Mouse (Mus musculus) mouse embryonic stem cell (cell line): ENCODE results near the gene Zfp639.

Source experiments
- in situ Hi-C, 2 experiments: fragments of 300-500 bp; cut with MboI; formaldehyde crosslinking; loops; 1 replicate in 1 of 2; 3 replicates in 1 of 2; pipeline ENCODE4 v1.14.3; 2019 to 2020; ENCODE audit warnings: low sequenced_read_pairs in 2 of 2, low pct_unique_long_range_greater_than_20kb in 1 of 2, mixed read lengths in 1 of 2; ENCODE audit not compliant: unreplicated experiment in 1 of 2

Gene Zfp639

DNA sequence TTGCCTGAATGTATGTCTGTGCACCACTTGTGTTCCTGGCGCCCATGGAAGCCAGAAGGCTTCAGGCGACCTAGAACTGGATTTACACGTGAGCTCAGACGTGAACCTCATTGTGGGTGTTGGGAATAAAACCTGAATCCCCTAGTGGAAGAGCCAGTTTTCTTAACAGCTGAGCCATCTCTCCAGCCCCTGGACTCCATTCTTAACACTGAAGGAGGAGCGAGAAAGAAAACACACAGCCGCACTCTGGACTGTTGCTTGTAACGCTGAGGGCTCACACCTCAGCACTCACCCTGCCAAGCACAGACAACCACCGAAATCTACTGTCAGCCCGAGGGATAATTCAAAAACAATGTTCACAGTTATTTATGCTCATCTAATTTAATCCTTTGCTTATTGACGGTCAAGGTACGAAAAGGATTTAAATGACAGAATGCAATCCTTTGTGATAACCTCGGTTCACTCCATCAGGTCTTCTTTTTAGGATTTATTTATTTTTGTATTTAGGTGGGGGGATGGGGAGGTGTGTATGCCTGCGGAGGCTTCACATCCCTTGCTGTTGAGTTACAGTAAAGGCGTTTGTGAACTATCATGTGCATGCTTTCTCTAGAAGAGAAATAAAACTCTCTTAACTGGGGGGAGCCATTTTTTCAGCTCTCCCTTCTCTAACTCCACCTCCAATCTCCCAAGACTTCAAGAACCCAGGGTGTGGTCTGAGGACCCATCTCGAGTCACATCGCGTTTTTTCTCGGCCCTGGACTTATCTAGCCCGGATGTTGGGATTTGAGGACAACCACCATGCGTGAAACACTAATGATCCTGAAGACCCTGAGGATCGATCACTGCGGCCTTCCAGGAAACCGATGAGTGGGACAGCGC is at the start of gene Zfp639:
Gene Zfp639, plus strand, starts transcription at position 764 of the 879 bp plus-strand sequence.
- in situ Hi-C loops: loop anchor here in 1 of 2 experiments (10.0 kb wide), 1 partner anchor 135 kb away; no protein-coding TSS in a partner anchor

DNA sequence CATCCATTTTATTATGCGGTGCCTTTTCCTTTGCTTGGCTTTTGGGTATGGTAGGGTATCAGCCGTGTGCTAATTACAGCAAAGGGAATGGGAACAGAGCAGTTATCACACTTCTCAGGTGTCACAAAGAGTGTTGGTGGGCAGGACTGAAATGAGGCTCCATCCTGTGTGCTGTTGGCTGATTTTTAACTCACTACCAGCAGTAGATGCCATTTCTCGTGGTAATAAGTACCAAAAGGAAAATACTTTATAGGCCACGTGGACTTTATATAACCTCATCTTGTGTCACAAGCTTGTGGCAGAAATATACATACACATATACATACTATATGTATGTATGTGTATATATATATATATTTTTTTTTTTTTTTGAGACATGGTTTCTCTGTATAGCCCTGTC is 42.7 kb upstream of the Zfp639 start:
- in situ Hi-C loops: loop anchor here in 1 of 2 experiments (25.0 kb wide), 1 partner anchor 680 kb away; no protein-coding TSS in a partner anchor

DNA sequence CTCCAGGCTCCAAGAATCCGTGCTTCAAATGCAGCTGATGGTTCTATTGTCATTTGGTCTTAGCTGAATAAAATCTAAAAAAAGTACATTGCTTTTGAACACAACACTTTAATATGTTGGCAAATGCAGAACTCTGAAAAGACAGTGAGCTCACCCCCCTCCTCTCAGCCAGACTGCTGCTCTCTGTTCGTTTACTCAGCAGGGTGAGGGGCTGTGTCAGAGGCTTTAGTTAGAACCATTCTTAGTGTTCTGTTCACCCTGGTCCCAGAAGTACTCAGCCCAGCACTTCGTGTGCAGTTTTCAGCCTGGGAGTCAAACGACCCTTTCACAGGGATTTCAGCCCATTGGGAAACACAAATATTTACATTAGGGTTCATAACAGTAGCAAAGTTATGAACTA is 41.6 kb upstream of the Zfp639 start:
- in situ Hi-C loops: loop anchor here in 1 of 2 experiments (25.0 kb wide), 1 partner anchor 681 kb away; no protein-coding TSS in a partner anchor

DNA sequence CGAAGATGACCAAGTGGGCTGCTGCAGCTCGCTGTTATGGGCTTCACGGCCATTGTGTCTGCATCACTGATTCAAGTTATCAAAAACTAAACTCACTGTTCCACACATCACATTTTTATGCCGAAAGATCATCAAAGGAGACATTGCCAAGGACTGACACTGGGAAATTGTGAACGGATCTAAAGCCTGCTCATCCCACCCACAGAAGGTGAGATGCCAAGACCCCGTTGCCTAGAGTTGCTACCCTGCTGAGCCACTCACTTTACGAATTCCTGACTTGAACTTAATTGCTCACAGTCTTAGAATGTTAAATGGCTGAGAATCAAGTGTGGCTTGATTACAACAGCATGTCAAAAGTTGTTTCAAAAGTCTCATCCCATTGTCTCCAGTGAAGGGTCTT is 39.6 kb upstream of the Zfp639 start:
- in situ Hi-C loops: loop anchor here in 1 of 2 experiments (25.0 kb wide), 1 partner anchor 683 kb away; no protein-coding TSS in a partner anchor

DNA sequence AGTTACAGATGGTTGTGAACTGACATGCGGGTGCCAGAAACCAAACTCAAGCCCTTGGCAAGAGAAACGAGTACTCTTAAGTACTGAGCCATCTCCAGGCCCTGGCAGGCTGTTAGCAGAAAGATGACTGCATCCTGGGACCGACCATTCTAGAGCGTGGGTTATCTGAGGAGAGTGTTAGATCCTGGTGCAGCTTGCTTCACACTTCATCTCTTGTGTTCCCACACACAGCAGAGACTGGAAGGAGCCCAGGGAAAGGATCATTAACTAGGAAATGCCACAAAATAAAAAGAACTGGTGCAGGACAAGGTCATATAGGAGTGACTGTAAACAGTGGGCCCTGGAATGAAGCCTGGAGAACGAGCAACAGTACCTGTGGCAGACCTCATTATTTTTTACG is 39.0 kb upstream of the Zfp639 start:
- in situ Hi-C loops: loop anchor here in 1 of 2 experiments (25.0 kb wide), 1 partner anchor 684 kb away; no protein-coding TSS in a partner anchor

DNA sequence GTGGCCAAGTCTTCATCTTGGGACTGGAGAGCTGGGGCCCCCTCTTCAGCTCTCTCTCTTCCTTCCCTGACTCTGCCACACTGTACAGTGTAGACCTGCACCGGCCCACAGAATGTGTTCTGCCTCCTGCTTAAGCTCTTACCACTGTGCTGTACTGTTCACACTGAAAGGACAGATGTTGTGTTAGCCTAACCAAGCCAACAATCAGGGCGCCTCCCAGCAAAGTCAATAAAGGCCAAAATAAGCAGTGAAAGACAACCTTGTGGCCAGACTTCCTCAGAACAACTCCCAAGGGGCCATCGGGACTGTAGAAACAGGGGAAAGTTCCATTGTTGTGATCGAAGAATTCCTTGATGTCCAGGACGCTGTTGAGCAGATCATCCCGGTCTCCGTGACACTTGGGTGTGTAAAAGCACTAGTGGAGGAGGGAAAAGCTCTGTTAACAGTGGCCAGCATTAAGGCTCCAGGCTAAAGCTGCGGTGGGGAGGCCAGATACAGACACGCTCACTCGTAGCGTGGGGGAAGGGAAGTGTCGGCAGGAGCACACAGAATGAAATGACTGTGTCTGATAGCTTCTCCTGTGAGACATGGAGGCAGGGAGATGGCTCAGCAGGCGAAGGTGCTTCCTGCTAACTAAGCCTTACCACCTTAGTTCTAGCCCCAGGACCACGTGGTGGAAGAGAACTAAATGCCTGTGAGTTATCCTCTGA is 37.7 kb upstream of the Zfp639 start:
- in situ Hi-C loops: loop anchor here in 1 of 2 experiments (25.0 kb wide), 1 partner anchor 685 kb away; no protein-coding TSS in a partner anchor

DNA sequence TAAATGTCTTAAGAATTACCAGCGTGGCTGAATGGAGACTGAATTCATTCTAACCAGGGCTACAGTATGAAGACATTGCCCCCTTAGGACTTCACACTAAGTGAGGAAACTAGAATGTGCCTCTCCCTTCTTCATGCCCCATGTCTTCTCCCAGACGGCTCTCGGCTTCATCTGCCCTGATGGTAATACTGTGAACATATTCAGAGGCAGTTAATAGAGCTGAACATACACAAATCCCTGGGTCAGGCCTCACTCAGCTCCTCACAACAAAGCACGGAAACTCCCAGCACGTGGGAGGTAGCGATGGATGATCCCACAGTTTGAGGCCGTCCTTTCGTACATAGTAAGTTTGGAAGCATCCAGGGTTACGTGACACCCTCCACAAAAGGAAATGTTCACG is 36.9 kb upstream of the Zfp639 start:
- in situ Hi-C loops: loop anchor here in 1 of 2 experiments (25.0 kb wide), 1 partner anchor 686 kb away; no protein-coding TSS in a partner anchor

DNA sequence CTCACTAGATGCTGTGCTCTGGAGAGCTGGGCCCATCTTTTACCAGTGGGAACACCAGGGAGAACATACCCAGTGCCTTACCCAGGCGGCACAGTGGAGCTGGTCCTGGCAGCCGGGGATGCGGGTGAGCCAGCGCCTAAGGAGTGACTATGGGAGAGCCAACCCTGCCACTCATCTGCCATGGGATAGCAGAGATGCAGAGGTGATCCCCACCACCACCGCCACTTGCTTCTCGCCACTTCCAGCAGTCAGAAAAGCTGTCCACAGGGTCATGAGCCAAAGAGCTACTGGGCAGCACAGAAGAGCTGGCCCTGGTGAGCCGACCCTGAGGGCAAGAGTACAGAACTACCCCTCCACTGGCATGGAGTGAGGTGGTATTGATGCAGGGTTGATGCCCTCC is 30.1 kb upstream of the Zfp639 start:
- in situ Hi-C loops: no loop called here

DNA sequence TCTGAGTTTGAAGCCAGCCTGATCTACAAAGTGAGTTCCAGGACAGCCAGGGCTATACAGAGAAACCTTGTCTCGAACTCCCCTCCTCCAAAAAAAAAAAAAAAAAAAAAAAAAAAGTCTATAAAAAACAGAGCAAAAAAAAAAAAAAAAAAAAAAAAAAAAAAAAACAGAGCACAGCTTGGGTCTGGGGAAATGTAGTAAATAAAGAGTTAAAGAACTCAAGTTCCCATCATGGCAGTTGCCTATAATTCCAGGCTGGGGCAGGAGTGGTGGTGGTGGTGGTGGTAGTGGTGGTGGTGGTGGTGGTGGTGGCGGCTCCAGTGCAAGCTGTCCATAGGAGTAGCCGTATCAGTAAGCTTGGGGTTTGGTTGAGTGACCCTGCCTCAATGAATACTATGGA is 27.0 kb upstream of the Zfp639 start:
- in situ Hi-C loops: no loop called here

DNA sequence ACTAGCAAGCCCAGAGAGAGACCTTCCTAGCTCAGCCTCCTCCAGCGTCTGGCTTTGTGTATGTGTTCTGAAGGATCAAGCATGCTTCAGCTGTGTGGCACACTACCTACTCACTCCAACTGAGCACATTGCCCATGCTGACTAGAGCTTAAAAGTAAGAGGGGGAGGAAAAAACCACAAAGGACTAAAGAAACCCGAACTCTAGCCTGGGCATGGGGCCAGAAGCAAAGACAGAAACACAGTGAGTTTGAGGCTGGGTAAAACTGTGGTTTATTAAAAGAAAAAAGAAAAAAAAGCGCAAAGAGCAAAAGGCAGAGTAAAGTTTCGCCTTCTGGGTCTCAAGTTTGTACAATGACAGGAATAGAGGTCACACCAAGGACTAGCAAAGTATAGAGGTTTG is 23.5 kb upstream of the Zfp639 start:
- in situ Hi-C loops: no loop called here

DNA sequence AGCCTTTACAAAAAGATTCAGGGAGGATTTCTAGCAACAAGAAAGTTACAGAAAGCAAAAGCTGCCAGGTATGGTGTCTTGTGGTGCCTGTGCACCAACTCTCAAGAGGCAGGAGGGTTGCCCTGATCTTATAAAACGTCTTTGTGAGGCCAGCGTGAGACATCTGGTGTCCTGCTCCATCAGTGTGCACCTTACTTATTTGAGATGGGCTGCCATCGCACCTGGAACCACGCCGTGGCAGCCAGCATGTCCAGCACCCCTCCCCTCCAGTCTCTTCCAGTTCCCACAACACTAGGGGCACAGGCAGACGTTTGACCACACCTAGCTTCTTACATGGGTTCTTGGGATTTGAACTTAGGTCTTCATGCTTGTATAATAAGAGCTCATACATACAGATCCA is 21.9 kb upstream of the Zfp639 start:
- in situ Hi-C loops: no loop called here

DNA sequence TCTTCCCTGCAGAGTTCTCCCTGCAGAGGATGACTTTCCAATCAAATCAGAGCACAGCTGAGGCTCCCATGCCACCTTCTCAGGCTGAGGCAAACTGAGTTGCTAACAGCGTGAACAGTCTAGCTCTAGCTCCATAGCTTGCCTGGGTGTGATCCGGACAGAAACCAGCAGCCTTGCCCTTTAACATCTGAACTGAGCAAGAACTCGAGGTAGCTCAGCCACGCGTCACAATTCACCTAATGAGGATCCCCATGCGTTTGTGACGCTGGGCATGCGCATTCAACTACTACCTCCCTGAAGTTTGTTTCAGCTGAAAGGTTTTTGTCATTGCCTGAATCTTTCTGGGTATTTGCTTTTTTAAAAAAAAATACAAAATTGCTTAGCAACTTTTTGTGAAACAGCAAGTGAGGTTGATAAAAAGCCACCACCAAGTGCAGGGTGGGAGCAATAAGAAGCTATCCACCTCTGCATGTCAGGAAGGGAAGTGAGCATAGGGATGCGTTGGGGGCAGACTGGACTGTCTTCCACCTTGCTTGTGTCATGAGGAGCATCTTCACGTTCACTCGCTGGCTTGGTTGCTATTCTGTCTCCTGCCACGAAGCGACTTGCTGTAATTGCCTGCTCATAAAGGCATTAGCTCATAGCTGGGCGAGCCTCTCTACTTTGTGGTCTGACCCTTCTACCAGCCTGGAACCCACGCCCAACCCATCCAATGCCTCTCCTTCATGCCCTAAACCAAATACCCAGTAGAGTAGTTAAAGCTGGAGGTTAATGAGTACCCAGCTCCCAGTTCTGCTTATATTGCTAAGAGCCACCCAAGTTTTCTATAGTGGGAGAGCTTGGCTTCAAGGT is 19.8 kb upstream of the Zfp639 start:
- in situ Hi-C loops: no loop called here

DNA sequence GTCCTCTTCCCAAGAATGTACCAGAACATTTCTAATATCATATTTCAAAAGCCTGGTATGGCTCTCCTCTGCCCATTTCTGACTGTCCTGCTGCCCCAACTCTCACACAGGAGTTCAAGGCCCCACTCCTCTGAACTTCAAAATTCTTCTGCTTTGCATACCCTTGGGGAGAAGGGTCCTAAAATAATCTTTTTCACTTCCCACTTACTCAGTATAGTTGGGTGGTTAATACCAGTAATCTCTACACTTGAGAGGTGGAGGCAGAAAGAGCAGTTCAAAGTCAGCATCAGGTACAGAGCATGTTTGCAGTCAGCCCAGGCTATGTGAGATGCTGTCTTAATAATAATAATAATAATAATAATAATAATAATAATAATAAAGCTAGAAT is 19.1 kb upstream of the Zfp639 start:
- in situ Hi-C loops: no loop called here

DNA sequence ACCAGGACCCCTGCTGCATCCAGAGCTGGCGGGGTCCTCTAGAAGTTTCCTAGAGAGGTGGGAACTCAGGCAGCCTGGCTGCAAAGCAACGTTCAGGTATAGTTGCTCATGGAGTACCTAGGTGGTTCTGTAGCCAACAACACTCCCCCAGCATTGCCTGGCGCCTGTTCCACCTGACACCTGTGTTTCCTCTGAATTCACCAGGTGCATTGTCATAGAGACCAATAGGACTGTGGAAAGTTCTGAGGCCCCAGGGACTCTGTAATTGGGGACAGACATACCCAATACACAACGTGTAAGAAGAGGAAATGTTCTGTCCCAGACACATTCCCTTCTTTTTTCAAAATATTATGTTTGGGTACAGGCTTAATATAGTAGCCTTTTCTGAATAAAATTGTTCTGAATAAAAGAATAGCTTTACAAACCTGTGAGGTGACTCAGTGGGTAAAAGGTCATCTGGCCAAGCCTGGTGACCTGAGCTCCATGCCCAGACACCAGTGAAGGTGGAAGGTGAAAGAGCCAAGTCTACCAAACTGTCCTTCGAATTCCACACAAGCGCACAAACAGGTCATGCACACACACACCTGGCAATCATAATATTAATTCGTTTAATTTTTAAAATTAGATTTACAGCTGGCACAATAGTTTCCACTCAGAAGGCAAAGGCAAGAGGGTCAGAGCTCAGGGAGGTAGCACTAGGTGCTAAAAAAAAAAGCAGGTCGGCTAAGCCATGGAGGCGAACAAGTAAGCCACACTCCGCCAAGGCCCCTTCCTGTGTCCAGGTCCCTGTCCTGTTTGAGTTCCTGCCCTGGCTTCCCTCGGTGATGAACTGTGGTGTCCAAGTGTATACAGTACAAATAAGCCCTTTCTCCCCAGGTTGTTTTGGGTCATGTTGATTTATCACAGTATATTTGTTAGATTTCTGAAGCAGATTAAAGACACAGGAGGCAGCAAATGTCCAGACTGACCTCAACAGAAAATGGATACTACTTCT is 17.7 kb upstream of the Zfp639 start, which contains the start of gene Kcnmb3:
Gene Kcnmb3, minus strand, starts transcription at position 135 of the 994 bp plus-strand sequence.
- in situ Hi-C loops: no loop called here

DNA sequence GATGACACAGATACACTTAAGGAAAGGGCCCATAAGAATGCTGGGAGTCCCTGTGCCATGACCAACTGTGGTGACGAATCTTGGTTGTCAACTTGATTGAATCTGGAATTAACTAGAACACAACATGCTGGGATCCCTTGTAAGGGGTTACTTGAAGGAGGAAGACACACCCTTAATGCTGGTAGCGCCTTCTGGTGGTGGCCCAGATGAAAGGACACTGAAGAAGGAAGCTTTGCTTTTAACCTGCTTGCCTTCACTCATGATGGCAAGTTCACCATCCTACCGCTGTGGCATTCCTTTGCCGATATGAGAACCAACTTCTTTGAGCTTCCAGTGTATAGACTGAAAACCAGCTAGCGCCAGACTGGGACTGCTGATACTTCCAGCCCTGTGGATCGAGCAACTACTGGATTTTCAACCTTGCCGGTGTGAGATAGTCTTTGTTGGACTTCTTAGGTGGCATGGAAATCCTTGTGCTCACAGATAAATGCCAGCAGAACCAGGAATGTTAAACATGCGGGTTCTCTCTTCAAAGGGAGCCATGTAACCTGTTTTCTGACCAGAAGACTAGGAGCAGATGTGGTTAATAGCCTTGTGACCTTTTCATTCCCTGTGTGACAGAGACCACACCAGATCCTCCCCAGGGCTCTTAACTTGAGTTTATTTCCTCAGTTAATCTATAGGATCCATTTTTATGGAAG is 15.5 kb upstream of the Zfp639 start:
- in situ Hi-C loops: no loop called here

DNA sequence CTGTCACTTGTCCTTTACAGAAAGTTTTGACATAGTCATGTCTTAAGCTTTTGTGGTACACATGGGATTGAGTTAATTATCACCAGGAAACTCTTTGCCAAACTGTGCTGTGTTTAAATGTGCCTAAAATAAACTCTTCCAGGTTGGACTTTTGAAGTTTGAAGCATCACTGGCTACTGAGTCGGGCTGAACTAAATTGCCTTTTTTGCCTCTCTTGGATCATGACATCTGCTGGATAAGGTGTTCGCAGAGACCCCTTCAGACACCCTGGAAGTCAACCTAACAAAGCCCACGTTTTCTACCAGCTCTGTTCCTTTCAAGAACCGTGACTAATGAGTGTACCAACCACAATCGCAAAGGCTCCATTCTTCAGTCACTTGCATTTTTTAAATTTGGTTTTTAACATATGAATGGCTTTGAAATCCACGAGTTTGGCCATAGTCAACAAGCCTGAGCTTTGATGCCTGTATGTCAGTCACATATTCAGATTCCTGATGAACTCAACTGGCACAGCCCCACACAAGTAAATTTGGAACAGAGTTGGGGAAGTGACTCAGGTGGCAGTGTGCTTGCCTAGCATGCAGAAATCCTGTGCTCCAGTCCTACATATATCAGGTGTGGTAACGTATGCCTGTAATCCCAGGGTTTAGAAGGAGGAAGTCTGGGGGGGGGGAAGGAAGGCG is 14.8 kb upstream of the Zfp639 start:
- in situ Hi-C loops: no loop called here
